Mouse (Mus musculus): ENCODE data around the gene Tank. TPM values are rescaled to one million over a fixed set of nuclear protein-coding genes. Genes with fewer than 3 reads are reported as not detected.

Tank gene
- polyA plus RNA-seq, 1 experiment = 16.0 TPM

DNA sequence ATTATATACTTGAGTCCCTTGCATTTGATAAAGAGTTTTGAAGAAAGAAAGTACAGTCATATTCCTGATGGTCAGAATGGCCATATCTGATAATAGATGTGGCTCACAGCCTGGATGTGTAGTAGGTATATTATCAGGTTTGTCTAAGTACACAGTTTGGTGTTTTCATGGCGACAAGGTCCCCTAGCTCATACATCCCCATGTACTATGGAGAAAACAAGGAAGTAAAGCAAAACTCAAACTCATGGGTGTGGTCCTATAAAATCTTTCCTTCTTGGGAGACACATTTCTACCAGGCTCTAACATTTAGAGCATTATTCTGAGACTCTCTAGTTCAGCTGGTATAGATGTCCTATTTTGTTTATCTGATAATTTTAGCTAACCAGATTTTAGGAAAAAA is 21.3 kb downstream of the Tank start:
- DNase-seq = no peak
- Histone ChIP-seq H3K27me3 (ENCODE audit: control insufficient read depth, insufficient read depth, low read length) (no peaks in the 10 kb centered on the region), H3K27ac (ENCODE audit: control insufficient read depth, insufficient read depth, low read length) (no peak overlapping the region), H3K36me3 (ENCODE audit: control insufficient read depth, insufficient read depth, low read length) (0 out of 2 replicates have a peak, but pooled peaks cover 1% of the 10 kb centered on the region), H3K4me1 (replicated peaks; ENCODE audit: control insufficient read depth, insufficient read depth, low read length) (0 out of 2 replicates have a peak, but pooled peaks cover 2% of the 10 kb centered on the region), H3K4me3 (ENCODE audit: control insufficient read depth, insufficient read depth, low read length) (no peak overlapping the region)
- no peak for TF ChIP-seq CTCF (IDR thresholded peaks at IDR 0.05; ENCODE audit: borderline replicate concordance, control insufficient read depth, extremely low read depth, insufficient read depth, low read length, poor library complexity)
- TF ChIP-seq POLR2A (IDR thresholded peaks at IDR 0.05; ENCODE audit: control insufficient read depth, extremely low read depth, insufficient read depth, low read length, poor library complexity) = no peak
- 93% methylated on average over 1 of the region's 1 CpGs for WGBS

DNA sequence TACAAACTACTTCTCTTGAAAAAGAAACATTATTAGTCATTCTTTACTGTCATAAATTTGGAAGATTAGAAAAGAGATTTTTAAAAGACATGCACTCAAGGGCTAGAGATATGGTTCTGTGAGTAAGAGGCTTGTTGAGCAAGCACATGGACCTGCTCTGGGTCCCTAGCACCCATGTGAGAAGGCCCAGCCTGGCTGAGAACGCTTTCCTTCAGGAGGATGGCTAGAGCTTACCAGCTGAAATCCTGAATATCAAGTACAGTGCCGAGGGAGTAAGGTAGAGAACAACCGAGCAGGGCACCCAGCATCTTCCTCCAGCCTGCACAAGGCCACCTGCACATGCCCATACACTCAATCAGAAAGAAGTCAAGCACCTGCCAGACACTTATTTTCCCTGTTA is 25.1 kb downstream of the Tank start:
- Histone ChIP-seq H3K27me3 (ENCODE audit: control insufficient read depth, insufficient read depth, low read length) (no peaks in the 10 kb centered on the region), H3K4me1 (replicated peaks; ENCODE audit: control insufficient read depth, insufficient read depth, low read length) (no peaks in the 10 kb centered on the region), H3K27ac (ENCODE audit: control insufficient read depth, insufficient read depth, low read length) (no peak overlapping the region), H3K36me3 (ENCODE audit: control insufficient read depth, insufficient read depth, low read length) (0 out of 2 replicates have a peak, but pooled peaks cover 4% of the 10 kb centered on the region), H3K4me3 (ENCODE audit: control insufficient read depth, insufficient read depth, low read length) (no peak overlapping the region)
- DNase-seq = no peak
- TF ChIP-seq POLR2A (IDR thresholded peaks at IDR 0.05; ENCODE audit: control insufficient read depth, extremely low read depth, insufficient read depth, low read length, poor library complexity) (no peak), CTCF (IDR thresholded peaks at IDR 0.05; ENCODE audit: borderline replicate concordance, control insufficient read depth, extremely low read depth, insufficient read depth, low read length, poor library complexity) (no peak)
- WGBS = 80% methylated on average over 3 of the region's 3 CpGs

GRCm38 (mm10) chr2:61606942-61607341 is 28.6 kb downstream of the Tank start:
- Histone ChIP-seq H3K4me3 (ENCODE audit: control insufficient read depth, insufficient read depth, low read length) (no peak overlapping the region), H3K27me3 (ENCODE audit: control insufficient read depth, insufficient read depth, low read length) (no peaks in the 10 kb centered on the region), H3K36me3 (ENCODE audit: control insufficient read depth, insufficient read depth, low read length) (0 out of 2 replicates have a peak, but pooled peaks cover 4% of the 10 kb centered on the region), H3K4me1 (replicated peaks; ENCODE audit: control insufficient read depth, insufficient read depth, low read length) (no peaks in the 10 kb centered on the region), H3K27ac (ENCODE audit: control insufficient read depth, insufficient read depth, low read length) (no peak overlapping the region)
- DNase-seq = no peak
- TF ChIP-seq CTCF (IDR thresholded peaks at IDR 0.05; ENCODE audit: borderline replicate concordance, control insufficient read depth, extremely low read depth, insufficient read depth, low read length, poor library complexity) (no peak), POLR2A (IDR thresholded peaks at IDR 0.05; ENCODE audit: control insufficient read depth, extremely low read depth, insufficient read depth, low read length, poor library complexity) (no peak)
- 96% methylated on average over 1 of the region's 1 CpGs for WGBS

GRCm38 (mm10) chr2:61623996-61624395 is 45.6 kb downstream of the Tank start:
- Histone ChIP-seq H3K4me1 (replicated peaks; ENCODE audit: control insufficient read depth, insufficient read depth, low read length) (no peaks in the 10 kb centered on the region), H3K36me3 (ENCODE audit: control insufficient read depth, insufficient read depth, low read length) (peaks cover 28% of the 10 kb centered on the region), H3K27ac (ENCODE audit: control insufficient read depth, insufficient read depth, low read length) (no peak overlapping the region), H3K4me3 (ENCODE audit: control insufficient read depth, insufficient read depth, low read length) (no peak overlapping the region), H3K27me3 (ENCODE audit: control insufficient read depth, insufficient read depth, low read length) (no peaks in the 10 kb centered on the region)
- TF ChIP-seq POLR2A (IDR thresholded peaks at IDR 0.05; ENCODE audit: control insufficient read depth, extremely low read depth, insufficient read depth, low read length, poor library complexity) (no peak), CTCF (IDR thresholded peaks at IDR 0.05; ENCODE audit: borderline replicate concordance, control insufficient read depth, extremely low read depth, insufficient read depth, low read length, poor library complexity) (no peak)
- DNase-seq = no peak

DNA sequence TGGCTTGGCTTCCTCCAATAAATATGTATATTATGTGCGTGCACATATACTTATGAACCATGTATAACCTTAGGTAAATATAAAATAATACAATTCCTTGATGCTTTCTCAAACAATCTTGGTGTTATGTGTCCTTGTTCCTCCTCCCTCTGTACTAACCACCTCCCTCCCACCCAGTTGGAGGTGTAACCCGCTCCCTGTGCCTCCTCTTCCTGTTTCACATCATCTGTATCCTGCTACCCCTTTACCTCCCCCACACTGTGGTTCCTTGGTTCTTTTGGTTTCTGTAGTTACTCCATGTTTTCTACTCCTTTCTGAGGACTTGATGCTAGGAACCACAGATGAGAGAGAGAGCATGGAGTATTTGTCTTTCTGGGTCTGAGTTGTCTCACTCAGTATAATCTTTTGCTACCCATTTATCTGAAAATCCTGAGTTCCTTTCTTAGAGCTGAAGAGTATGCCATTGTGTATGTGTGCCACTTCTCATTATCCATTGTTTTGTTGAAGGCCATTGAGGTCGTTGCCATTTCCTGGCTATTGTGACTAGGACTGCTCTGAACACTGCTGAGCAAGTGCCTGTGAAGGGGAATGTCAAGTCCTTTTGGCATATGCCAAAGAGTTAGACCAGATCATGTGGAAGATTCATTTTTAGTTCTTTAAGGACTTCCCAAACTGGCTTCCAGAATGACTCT is 52.6 kb downstream of the Tank start:
- Histone ChIP-seq H3K4me3 (ENCODE audit: control insufficient read depth, insufficient read depth, low read length) (no peak overlapping the region), H3K27ac (ENCODE audit: control insufficient read depth, insufficient read depth, low read length) (no peak overlapping the region), H3K4me1 (replicated peaks; ENCODE audit: control insufficient read depth, insufficient read depth, low read length) (no peaks in the 10 kb centered on the region), H3K36me3 (ENCODE audit: control insufficient read depth, insufficient read depth, low read length) (peaks cover 16% of the 10 kb centered on the region), H3K27me3 (ENCODE audit: control insufficient read depth, insufficient read depth, low read length) (no peaks in the 10 kb centered on the region)
- WGBS = 84% methylated on average over 3 of the region's 3 CpGs
- TF ChIP-seq CTCF (IDR thresholded peaks at IDR 0.05; ENCODE audit: borderline replicate concordance, control insufficient read depth, extremely low read depth, insufficient read depth, low read length, poor library complexity) (no peak), POLR2A (IDR thresholded peaks at IDR 0.05; ENCODE audit: control insufficient read depth, extremely low read depth, insufficient read depth, low read length, poor library complexity) (no peak)
- DNase-seq = no peak

GRCm38 (mm10) chr2:61635099-61635498 is 56.7 kb downstream of the Tank start:
- Histone ChIP-seq H3K4me3 (ENCODE audit: control insufficient read depth, insufficient read depth, low read length) (no peak overlapping the region), H3K27ac (ENCODE audit: control insufficient read depth, insufficient read depth, low read length) (no peak overlapping the region), H3K36me3 (ENCODE audit: control insufficient read depth, insufficient read depth, low read length) (no peaks in the 10 kb centered on the region; the same call in 1 of the 2 replicates), H3K27me3 (ENCODE audit: control insufficient read depth, insufficient read depth, low read length) (no peaks in the 10 kb centered on the region), H3K4me1 (replicated peaks; ENCODE audit: control insufficient read depth, insufficient read depth, low read length) (no peaks in the 10 kb centered on the region)
- WGBS = 98% methylated on average over 1 of the region's 1 CpGs
- TF ChIP-seq POLR2A (IDR thresholded peaks at IDR 0.05; ENCODE audit: control insufficient read depth, extremely low read depth, insufficient read depth, low read length, poor library complexity) (no peak), CTCF (IDR thresholded peaks at IDR 0.05; ENCODE audit: borderline replicate concordance, control insufficient read depth, extremely low read depth, insufficient read depth, low read length, poor library complexity) (no peak)
- no peak for DNase-seq

All from thymus, adult 2 months (tissue).